ENCODE assay signal across 8 mouse cellular contexts in the genomic region with DNA sequence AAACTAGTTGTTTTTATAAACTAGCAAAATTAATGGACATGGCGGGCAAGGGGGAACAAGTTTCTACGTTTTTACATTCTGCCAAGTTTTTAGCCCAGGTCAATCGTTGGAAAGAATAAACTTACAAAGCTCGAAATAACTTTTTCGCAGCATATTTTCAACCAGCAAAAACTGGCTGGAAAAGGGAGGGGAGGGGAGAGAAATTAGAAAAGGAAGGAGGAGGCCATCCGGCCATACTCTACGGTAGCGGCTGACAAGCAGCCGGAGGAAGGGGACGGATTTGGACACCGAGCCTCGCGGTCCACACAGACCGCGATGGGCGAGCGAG. TPM values are rescaled to one million over a fixed set of nuclear protein-coding genes. Genes with fewer than 3 reads are reported as not detected.
DNase-seq lines count a peak whose midpoint lies in the region; ATAC-seq and TF ChIP-seq lines count a peak whose summit lies in the region.

No protein-coding gene starts in this region.

- ATAC-seq in hindbrain, postnatal 0 days = no peak
- ATAC-seq in neural tube, embryonic 12.5 days (ENCODE audit: low FRiP score, low read depth) = no peak

- peak overlapping the region; percentile 73 for H3K4me2 ChIP-seq in hindbrain, postnatal 0 days (ENCODE audit: low read depth, low read length)
- peak overlapping the region; percentile 77 for H3K4me2 ChIP-seq in neural tube, embryonic 12.5 days (replicated peaks)

- DNase-seq in left cerebral cortex, adult 2 months (ENCODE audit: extremely low spot score in 1 of 2, low spot score in 2 of 2) = no peak
- no peak for DNase-seq in left cerebral cortex, adult 11 months (ENCODE audit: low spot score)
- DNase-seq in embryonic facial prominence, embryonic 10.5 days (ENCODE audit: low spot score) = no peak
- DNase-seq in hindbrain, postnatal 0 days (ENCODE audit: low spot score) = no peak
- DNase-seq in gastrocnemius, postnatal 25 days = no peak
- no peak for DNase-seq in testis, postnatal 14 days (ENCODE audit: low spot score)
- no peak for DNase-seq in layer of hippocampus, postnatal 36 days

- peaks cover 35% of the 10 kb centered on the region for H3K36me3 ChIP-seq in embryonic facial prominence, embryonic 10.5 days (replicated peaks)
- peaks cover 22% of the 10 kb centered on the region; the same call in 1 of the 2 replicates for H3K36me3 ChIP-seq in hindbrain, postnatal 0 days (ENCODE audit: insufficient read depth, low read length)
- H3K36me3 ChIP-seq in neural tube, embryonic 12.5 days = peaks cover 27% of the 10 kb centered on the region

- no peaks in the 10 kb centered on the region for H3K9me3 ChIP-seq in embryonic facial prominence, embryonic 10.5 days
- H3K9me3 ChIP-seq in hindbrain, postnatal 0 days (ENCODE audit: low read length) = no peaks in the 10 kb centered on the region
- no peaks in the 10 kb centered on the region for H3K9me3 ChIP-seq in neural tube, embryonic 12.5 days

- intact Hi-C loops in left cerebral cortex, adult 2 months (cut with DNase I) = loop anchor here (5.0 kb wide), 1 partner anchor 209 kb away; a partner anchor contains a TSS

- no peaks in the 10 kb centered on the region for H3K27me3 ChIP-seq in embryonic facial prominence, embryonic 10.5 days (replicated peaks; ENCODE audit: low read depth, poor library complexity, severe bottlenecking)
- H3K27me3 ChIP-seq in hindbrain, postnatal 0 days (ENCODE audit: insufficient read depth, low read length) = no peaks in the 10 kb centered on the region
- H3K27me3 ChIP-seq in neural tube, embryonic 12.5 days (replicated peaks) = no peaks in the 10 kb centered on the region

- H3K9ac ChIP-seq in hindbrain, postnatal 0 days (replicated peaks; ENCODE audit: low read length) = peak overlapping the region; percentile 92
- H3K9ac ChIP-seq in neural tube, embryonic 12.5 days = peak overlapping the region; percentile 91

- TF ChIP-seq CTCF in left cerebral cortex, adult 2 months (IDR thresholded peaks at IDR 0.05) = no peak
- no peak for TF ChIP-seq CTCF in hindbrain, postnatal 0 days (IDR thresholded peaks at IDR 0.05; ENCODE audit: low read depth)

- H3K27ac ChIP-seq in left cerebral cortex, adult 2 months = peak overlapping the region; percentile 94
- peak overlapping the region; percentile 94 for H3K27ac ChIP-seq in embryonic facial prominence, embryonic 10.5 days (replicated peaks)
- peak overlapping the region; percentile 95 for H3K27ac ChIP-seq in hindbrain, postnatal 0 days
- H3K27ac ChIP-seq in neural tube, embryonic 12.5 days = peak overlapping the region; percentile 86; the same call in 1 of the 2 replicates

- peak overlapping the region; percentile 95 for H3K4me3 ChIP-seq in left cerebral cortex, adult 2 months
- H3K4me3 ChIP-seq in embryonic facial prominence, embryonic 10.5 days = peak overlapping the region; percentile 77
- H3K4me3 ChIP-seq in hindbrain, postnatal 0 days (ENCODE audit: low read length) = peak overlapping the region; percentile 79
- peak overlapping the region; percentile 90 for H3K4me3 ChIP-seq in neural tube, embryonic 12.5 days

- WGBS in embryonic facial prominence, embryonic 10.5 days = under 1% methylated on average over 17 of the region's 17 CpGs
- WGBS in hindbrain, postnatal 0 days = under 1% methylated on average over 17 of the region's 17 CpGs
- 1% methylated on average over 17 of the region's 17 CpGs for WGBS in neural tube, embryonic 12.5 days

- H3K4me1 ChIP-seq in embryonic facial prominence, embryonic 10.5 days = peaks cover 14% of the 10 kb centered on the region
- no peaks in the 10 kb centered on the region for H3K4me1 ChIP-seq in hindbrain, postnatal 0 days (ENCODE audit: insufficient read depth, low read length)
- peaks cover 9% of the 10 kb centered on the region for H3K4me1 ChIP-seq in neural tube, embryonic 12.5 days

RNA-seq across cellular contexts. Expression of a gene that starts 0.7 kb away (rescaled TPM):
- 100 to 1,000 TPM in 1 of 2 experiments, 10 to 100 TPM in 1; 96.1 to 101 TPM for total RNA-seq in left cerebral cortex, adult 2 months (2021)
- 107 and 110 TPM in 2 replicates for polyA plus RNA-seq in embryonic facial prominence, embryonic 10.5 days (2016; fragmentation: Nextera tagmentation; extraction: Ambion mirVana)
- total RNA-seq in hindbrain, postnatal 0 days (2014; rRNA removed) = 23.3 and 32.6 TPM in 2 replicates
- polyA plus RNA-seq in hindbrain, postnatal 0 days (2015; fragmentation: Nextera tagmentation; extraction: Ambion mirVana) = 76.3 and 80.0 TPM in 2 replicates
- polyA plus RNA-seq in neural tube, embryonic 12.5 days (2016; fragmentation: Nextera tagmentation; extraction: Ambion mirVana) = 79.3 and 91.3 TPM in 2 replicates
- 10 to 100 TPM; 55.6 to 68.6 TPM for total RNA-seq in gastrocnemius, postnatal 25 days (2021)
- total RNA-seq in layer of hippocampus, postnatal 36 days (2021) = 10 to 100 TPM; 91.1 to 92.7 TPM

RNA-seq across cellular contexts. Expression of a gene that starts 43.5 kb away (rescaled TPM):
- total RNA-seq in left cerebral cortex, adult 2 months (2021) = 10 to 100 TPM; 27.7 TPM
- polyA plus RNA-seq in embryonic facial prominence, embryonic 10.5 days (2016; fragmentation: Nextera tagmentation; extraction: Ambion mirVana) = 58.4 and 61.8 TPM in 2 replicates
- 27.9 and 31.1 TPM in 2 replicates for total RNA-seq in hindbrain, postnatal 0 days (2014; rRNA removed)
- 44.0 and 44.7 TPM in 2 replicates for polyA plus RNA-seq in hindbrain, postnatal 0 days (2015; fragmentation: Nextera tagmentation; extraction: Ambion mirVana)
- 60.7 and 62.8 TPM in 2 replicates for polyA plus RNA-seq in neural tube, embryonic 12.5 days (2016; fragmentation: Nextera tagmentation; extraction: Ambion mirVana)
- 1 to 10 TPM; 7.4 to 9.8 TPM for total RNA-seq in gastrocnemius, postnatal 25 days (2021)
- 10 to 100 TPM; 24.4 to 31.5 TPM for total RNA-seq in layer of hippocampus, postnatal 36 days (2021)

RNA-seq across cellular contexts. Expression of a gene that starts 43.5 kb away (rescaled TPM):
- total RNA-seq in left cerebral cortex, adult 2 months (2021) = 1 to 10 TPM; 6.2 to 6.3 TPM
- 0.65 and 1.1 TPM in 2 replicates for polyA plus RNA-seq in embryonic facial prominence, embryonic 10.5 days (2016; fragmentation: Nextera tagmentation; extraction: Ambion mirVana)
- total RNA-seq in hindbrain, postnatal 0 days (2014; rRNA removed) = 2.0 and 3.5 TPM in 2 replicates
- 3.3 and 3.4 TPM in 2 replicates for polyA plus RNA-seq in hindbrain, postnatal 0 days (2015; fragmentation: Nextera tagmentation; extraction: Ambion mirVana)
- polyA plus RNA-seq in neural tube, embryonic 12.5 days (2016; fragmentation: Nextera tagmentation; extraction: Ambion mirVana) = 1.4 and 1.7 TPM in 2 replicates
- total RNA-seq in gastrocnemius, postnatal 25 days (2021) = under 1 TPM; 0.92 to 0.94 TPM
- total RNA-seq in layer of hippocampus, postnatal 36 days (2021) = 1 to 10 TPM; 4.8 to 5.2 TPM
